Comparison of ENCODE assay signal across 8 mouse cellular contexts in genomic region chr15:97802575-97802974, GRCm38 (mm10). TPM values are rescaled to one million over a fixed set of nuclear protein-coding genes. Genes with fewer than 3 reads are reported as not detected.
DNase-seq lines count a peak whose midpoint lies in the region; ATAC-seq lines count a peak whose summit lies in the region.

No protein-coding gene starts in this region.

- ATAC-seq in heart, embryonic 12.5 days (ENCODE audit: insufficient number of reproducible peaks, low FRiP score) = no peak
- ATAC-seq in hindbrain, embryonic 13.5 days (ENCODE audit: low FRiP score) = peak; percentile 71
- peak; percentile 49; the same call in 1 of the 2 replicates for ATAC-seq in neural tube, embryonic 11.5 days (ENCODE audit: insufficient read depth, low FRiP score, low TSS enrichment)

- H3K9ac ChIP-seq in heart, embryonic 12.5 days = no peak overlapping the region
- H3K9ac ChIP-seq in hindbrain, embryonic 13.5 days = peak overlapping the region; percentile 60
- H3K9ac ChIP-seq in neural tube, embryonic 11.5 days (ENCODE audit: low read length) = peak overlapping the region; percentile 18; the same call in 1 of the 2 replicates

- 23% methylated on average over 13 of the region's 13 CpGs for WGBS in heart, embryonic 12.5 days
- WGBS in hindbrain, embryonic 13.5 days = 8% methylated on average over 13 of the region's 13 CpGs
- 12% methylated on average over 13 of the region's 13 CpGs for WGBS in neural tube, embryonic 11.5 days

- H3K9me3 ChIP-seq in heart, embryonic 12.5 days (replicated peaks) = no peaks in the 10 kb centered on the region
- no peaks in the 10 kb centered on the region for H3K9me3 ChIP-seq in hindbrain, embryonic 13.5 days
- no peaks in the 10 kb centered on the region for H3K9me3 ChIP-seq in neural tube, embryonic 11.5 days (ENCODE audit: control insufficient read depth, low read length)

- H3K4me3 ChIP-seq in heart, embryonic 12.5 days = peak overlapping the region; percentile 15; the same call in 1 of the 2 replicates
- H3K4me3 ChIP-seq in hindbrain, embryonic 13.5 days = peak overlapping the region; percentile 23
- H3K4me3 ChIP-seq in neural tube, embryonic 11.5 days (ENCODE audit: low read depth, low read length) = peak overlapping the region; percentile 12; the same call in 1 of the 2 replicates

- H3K27ac ChIP-seq in heart, embryonic 12.5 days (ENCODE audit: poor library complexity, severe bottlenecking) = no peak overlapping the region
- peak overlapping the region; percentile 76 for H3K27ac ChIP-seq in hindbrain, embryonic 13.5 days
- peak overlapping the region; percentile 39; the same call in 1 of the 2 replicates for H3K27ac ChIP-seq in neural tube, embryonic 11.5 days (ENCODE audit: low read depth, low read length)

- no peaks in the 10 kb centered on the region for H3K27me3 ChIP-seq in heart, embryonic 12.5 days (replicated peaks)
- no peaks in the 10 kb centered on the region for H3K27me3 ChIP-seq in hindbrain, embryonic 13.5 days
- H3K27me3 ChIP-seq in neural tube, embryonic 11.5 days (ENCODE audit: control insufficient read depth, insufficient read depth, low read length) = no peaks in the 10 kb centered on the region

- H3K36me3 ChIP-seq in heart, embryonic 12.5 days = peaks cover 69% of the 10 kb centered on the region
- H3K36me3 ChIP-seq in hindbrain, embryonic 13.5 days = peaks cover 72% of the 10 kb centered on the region
- H3K36me3 ChIP-seq in neural tube, embryonic 11.5 days (ENCODE audit: control insufficient read depth, insufficient read depth, low read length) = peaks cover 2% of the 10 kb centered on the region

- H3K4me1 ChIP-seq in heart, embryonic 12.5 days (replicated peaks) = peaks cover 19% of the 10 kb centered on the region
- H3K4me1 ChIP-seq in hindbrain, embryonic 13.5 days (replicated peaks) = peaks cover 36% of the 10 kb centered on the region
- H3K4me1 ChIP-seq in neural tube, embryonic 11.5 days (ENCODE audit: control insufficient read depth, insufficient read depth, low read length) = peaks cover 9% of the 10 kb centered on the region; the same call in 1 of the 2 replicates

- no peak for DNase-seq in heart, adult 8-10 months (ENCODE audit: low spot score)
- DNase-seq in embryo, embryonic 10 days (ENCODE audit: low spot score) = peak; percentile 80
- DNase-seq in neural tube, embryonic 11.5 days (ENCODE audit: low spot score) = peak; percentile 71
- no peak for DNase-seq in T-cell, adult 2 months (ENCODE audit: low spot score)
- DNase-seq in kidney, adult 9 months = no peak
- DNase-seq in adipocyte (ENCODE audit: low spot score) = no peak

- peak overlapping the region; percentile 33 for H3K4me2 ChIP-seq in heart, embryonic 12.5 days
- H3K4me2 ChIP-seq in hindbrain, embryonic 13.5 days = peak overlapping the region; percentile 44
- H3K4me2 ChIP-seq in neural tube, embryonic 11.5 days (ENCODE audit: low read depth) = peak overlapping the region; percentile 27

RNA-seq across cellular contexts. Expression of gene Slc48a1, which starts 24.3 kb away (rescaled TPM):
- 52.9 and 55.0 TPM in 2 replicates for polyA plus RNA-seq in heart, embryonic 12.5 days (2016; fragmentation: Nextera tagmentation; extraction: Ambion mirVana)
- total RNA-seq in heart, adult 8-10 months (2022) = 10 to 100 TPM; 63.6 to 76.6 (median 67.9) TPM
- polyA plus RNA-seq in hindbrain, embryonic 13.5 days (2015; fragmentation: Nextera tagmentation; extraction: Ambion mirVana) = 59.8 and 62.9 TPM in 2 replicates
- 29.2 and 29.3 TPM in 2 replicates for polyA plus RNA-seq in neural tube, embryonic 11.5 days (2014; fragmentation: Nextera tagmentation; extraction: Ambion mirVana)

RNA-seq across cellular contexts. Expression of gene Rapgef3, which starts 34.8 kb away (rescaled TPM):
- 22.0 and 22.9 TPM in 2 replicates for polyA plus RNA-seq in heart, embryonic 12.5 days (2016; fragmentation: Nextera tagmentation; extraction: Ambion mirVana)
- 10 to 100 TPM; 20.5 to 27.4 (median 23.8) TPM for total RNA-seq in heart, adult 8-10 months (2022)
- polyA plus RNA-seq in hindbrain, embryonic 13.5 days (2015; fragmentation: Nextera tagmentation; extraction: Ambion mirVana) = 10.4 and 10.8 TPM in 2 replicates
- polyA plus RNA-seq in neural tube, embryonic 11.5 days (2014; fragmentation: Nextera tagmentation; extraction: Ambion mirVana) = 3.5 and 6.0 TPM in 2 replicates

RNA-seq across cellular contexts. Expression of gene Hdac7, which starts 41.7 kb away (rescaled TPM):
- 27.4 and 27.8 TPM in 2 replicates for polyA plus RNA-seq in heart, embryonic 12.5 days (2016; fragmentation: Nextera tagmentation; extraction: Ambion mirVana)
- 10 to 100 TPM; 22.9 to 29.0 (median 26.5) TPM for total RNA-seq in heart, adult 8-10 months (2022)
- 27.9 and 28.1 TPM in 2 replicates for polyA plus RNA-seq in hindbrain, embryonic 13.5 days (2015; fragmentation: Nextera tagmentation; extraction: Ambion mirVana)
- 21.0 and 23.2 TPM in 2 replicates for polyA plus RNA-seq in neural tube, embryonic 11.5 days (2014; fragmentation: Nextera tagmentation; extraction: Ambion mirVana)

Comparison
In these comparisons a context has a peak if more than half of its experiments do, and no peak if none do; other contexts are left out.
1. DNase-seq: peak in embryo, embryonic 10 days (single experiment) and neural tube, embryonic 11.5 days (single experiment); none in heart, adult 8-10 months (single experiment), T-cell, adult 2 months (single experiment), kidney, adult 9 months (single experiment) and adipocyte (single experiment).
2. Peak in every context shown above with its lines, with median percentiles within 50 percentile points of each other: H3K4me2 ChIP-seq and H3K4me3 ChIP-seq.